19 mouse cellular contexts compared by ENCODE assay signal in the genomic region with DNA sequence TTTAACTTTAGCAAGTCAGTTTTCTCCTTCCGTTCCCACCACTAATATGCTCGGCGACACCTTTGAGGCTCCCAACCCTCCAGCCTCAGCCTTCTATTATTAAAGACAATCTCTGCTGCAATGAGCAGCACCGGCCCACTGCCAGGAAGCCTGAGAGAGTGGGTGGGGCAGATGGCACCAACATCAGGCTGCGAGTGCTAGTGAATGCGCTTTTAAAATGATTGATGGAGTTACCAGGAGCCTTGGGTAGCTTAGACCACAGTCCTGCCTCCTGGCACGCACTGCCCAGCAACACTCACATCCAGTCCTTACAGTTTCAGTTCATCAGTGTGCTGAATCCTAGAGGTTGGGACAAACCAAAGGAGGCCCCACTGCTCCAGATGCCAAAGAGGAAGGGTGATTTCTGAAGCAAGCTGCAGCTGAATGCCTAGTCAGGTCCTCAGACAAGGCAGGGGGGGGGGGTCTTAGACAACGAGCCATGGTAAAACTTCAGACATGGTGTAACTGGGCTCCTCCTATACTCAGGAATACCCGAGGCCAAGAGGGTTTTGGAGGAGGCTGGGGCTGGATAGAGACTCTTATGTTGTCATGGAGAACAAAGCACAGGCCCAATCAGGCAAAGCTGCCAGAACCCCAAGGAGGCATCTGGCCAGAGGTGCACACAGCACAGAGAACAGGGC. TPM values are rescaled to one million over a fixed set of nuclear protein-coding genes. Genes with fewer than 3 reads are reported as not detected.
DNase-seq lines count a peak whose midpoint lies in the region; ATAC-seq and TF ChIP-seq lines count a peak whose summit lies in the region.
"Had no signal": no experiment of that assay in that cellular context is flagged by ENCODE, and none has a peak within 500 bp of the region (broad histone marks: within the 10 kb centered on the region; RNA-seq: fewer than 3 reads in every experiment).

No protein-coding gene starts in this region.

- no peak for TF ChIP-seq CTCF in layer of hippocampus, adult 2 months (conservative IDR thresholded peaks at IDR 0.05)

- WGBS in liver, embryonic 12.5 days (ENCODE audit: insufficient replicate concordance), result 78% methylated on average over 9 of the region's 9 CpGs

- H3K27ac ChIP-seq in liver, embryonic 12.5 days, result no peak overlapping the region
- no peak overlapping the region for H3K27ac ChIP-seq in layer of hippocampus, adult 2 months
- H3K27ac ChIP-seq: limb, embryonic 13.5 days; stomach, postnatal 0 days had no signal

- no peaks in the 10 kb centered on the region for H3K9me3 ChIP-seq in liver, embryonic 12.5 days (replicated peaks)
- H3K9me3 ChIP-seq: limb, embryonic 13.5 days had no signal

- intact Hi-C loops in left cerebral cortex, postnatal 36 days (cut with DNase I), result no loop called here

- no peak overlapping the region for H3K9ac ChIP-seq in liver, embryonic 12.5 days
- H3K9ac ChIP-seq: limb, embryonic 13.5 days had no signal

- no peak overlapping the region for H3K4me3 ChIP-seq in liver, embryonic 12.5 days
- no peak overlapping the region for H3K4me3 ChIP-seq in layer of hippocampus, adult 2 months
- H3K4me3 ChIP-seq: limb, embryonic 13.5 days had no signal

- no peaks in the 10 kb centered on the region for H3K4me1 ChIP-seq in liver, embryonic 12.5 days
- H3K4me1 ChIP-seq: limb, embryonic 13.5 days had no signal

- peaks cover 23% of the 10 kb centered on the region for H3K36me3 ChIP-seq in liver, embryonic 12.5 days

- ATAC-seq in liver, embryonic 12.5 days, result peak; percentile 27; the same call in 1 of the 2 replicates
- ATAC-seq: activated CD4-positive, CD25-positive, alpha-beta regulatory T cell, adult 4 months; CD4-positive, CD25-positive, alpha-beta regulatory T cell, adult 4 months; inflammation-experienced regulatory T-cells, adult 6 months had no signal

- no peak overlapping the region for H3K4me2 ChIP-seq in liver, embryonic 12.5 days
- H3K4me2 ChIP-seq: limb, embryonic 13.5 days had no signal

- no peaks in the 10 kb centered on the region for H3K27me3 ChIP-seq in liver, embryonic 12.5 days (replicated peaks)
- H3K27me3 ChIP-seq: limb, embryonic 13.5 days had no signal

- DNase-seq in liver, result no peak
- DNase-seq in frontal cortex, postnatal 14 days (ENCODE audit: low spot score in 2 of 2), result peak; percentile 33 to 40
- peak; percentile 85 to 87 for DNase-seq in layer of hippocampus, adult 2 months (ENCODE audit: low spot score in 2 of 2)
- peak; percentile 66 to 76 for DNase-seq in left cerebral cortex, postnatal 36 days (ENCODE audit: low spot score in 2 of 2)
- DNase-seq in thymus, postnatal 0 days (ENCODE audit: low spot score), result no peak
- DNase-seq in urinary bladder, postnatal 25 days (ENCODE audit: low spot score), result no peak
- no peak for DNase-seq in ovary, adult 18-20 months (ENCODE audit: low spot score)
- DNase-seq: cerebellum, adult 11 months; gastrocnemius, postnatal 14 days; kidney, postnatal 10 days; lung, adult 2 months; spleen, adult 18-20 months had no signal

RNA-seq across cellular contexts. Expression of a gene that starts 49.2 kb away (rescaled TPM):
- polyA plus RNA-seq in liver, embryonic 12.5 days (2016; fragmentation: Nextera tagmentation; extraction: Ambion mirVana), result 46.5 and 49.4 TPM in 2 replicates
- total RNA-seq in layer of hippocampus, adult 2 months (2021), result 1 to 10 TPM; 3.0 to 3.8 TPM
- total RNA-seq in left cerebral cortex, postnatal 36 days (2021), result 1 to 10 TPM; 3.1 to 6.7 TPM
- 5.8 and 6.7 TPM in 2 replicates for polyA plus RNA-seq in thymus, postnatal 0 days (2015; fragmentation: Nextera tagmentation; extraction: Ambion mirVana)
- total RNA-seq: neutrophil, adult 5-6 weeks had no signal
- polyA plus RNA-seq: activated CD4-positive, CD25-positive, alpha-beta regulatory T cell, adult 4 months; CD4-positive, CD25-positive, alpha-beta regulatory T cell, adult 4 months had no signal

Comparison
In these comparisons a context has a peak if more than half of its experiments do, and no peak if none do; other contexts are left out.
1. DNase-seq: peak in frontal cortex, postnatal 14 days (2 of 2), layer of hippocampus, adult 2 months (2 of 2) and left cerebral cortex, postnatal 36 days (2 of 2); none in liver (single experiment), thymus, postnatal 0 days (single experiment), urinary bladder, postnatal 25 days (single experiment) and ovary, adult 18-20 months (single experiment).